Mouse (Mus musculus) liver, embryonic 14.5 days (tissue): Measurements from ENCODE around the gene Snx14. TPM values are rescaled to one million over a fixed set of nuclear protein-coding genes. Genes with fewer than 3 reads are reported as not detected.

Source experiments
- ATAC-seq: fragments of 200-750 bp; cut with Nextera tagmentation; 2 replicates; pipeline ENCODE4 v1.8.0; 2017; ENCODE audit warnings: moderate number of reproducible peaks, mild to moderate bottlenecking, moderate library complexity; ENCODE audit not compliant: insufficient read depth
- DNase-seq, 3 experiments: peaks; one replicate each; pipeline ENCODE4 v3.0.0-alpha.2; 2012 to 2013; ENCODE audit warnings: low read depth in 3 of 3, low spot score in 3 of 3
- H3K27ac ChIP-seq: fragments of 300-500 bp; sonication (generic); 2 replicates; pipeline ENCODE4 v1.5.1; 2014; ENCODE audit warnings: moderate library complexity, mild to moderate bottlenecking, control low read depth, inconsistent platforms
- H3K27me3 ChIP-seq: fragments of 300-500 bp; sonication (generic); 2 replicates; pipeline ENCODE4 v1.6.1; 2014; ENCODE audit warnings: mild to moderate bottlenecking, low read length, moderate library complexity; ENCODE audit not compliant: control insufficient read depth, insufficient read depth
- H3K36me3 ChIP-seq: fragments of 300-500 bp; sonication (generic); replicated peaks from 2 replicates; pipeline ENCODE4 v1.6.1; 2014; ENCODE audit warnings: low read depth; ENCODE audit not compliant: control insufficient read depth, insufficient read depth
- H3K4me1 ChIP-seq, 2 experiments: fragments of 200-500 bp in 1 of 2; fragments of 300-500 bp in 1 of 2; sonication (generic) in 1 of 2; replicated peaks; 2 replicates each; pipeline ENCODE4 v1.6.1; 2012 to 2014; ENCODE audit warnings: antibody characterized with exemption in 1 of 2, inconsistent platforms in 1 of 2, low read length in 1 of 2; ENCODE audit not compliant: control insufficient read depth in 2 of 2, insufficient read depth in 2 of 2
- H3K4me2 ChIP-seq: fragments of 300-500 bp; sonication (generic); 2 replicates; pipeline ENCODE4 v1.6.1; 2014; ENCODE audit warnings: low read depth, mild to moderate bottlenecking, control low read depth, moderate library complexity
- H3K4me3 ChIP-seq, 2 experiments: fragments of 200-500 bp in 1 of 2; fragments of 300-500 bp in 1 of 2; sonication (generic) in 1 of 2; 2 replicates each; pipeline ENCODE4 v1.5.1; 2012 to 2014; ENCODE audit warnings: low read depth in 2 of 2, low read length in 2 of 2, mild to moderate bottlenecking in 2 of 2, control low read depth in 1 of 2, inconsistent platforms in 1 of 2, moderate library complexity in 1 of 2; ENCODE audit not compliant: insufficient read depth in 1 of 2
- H3K9ac ChIP-seq: fragments of 300-500 bp; sonication (generic); replicated peaks from 2 replicates; pipeline ENCODE4 v1.6.1; 2014; ENCODE audit warnings: mild to moderate bottlenecking, control low read depth, moderate library complexity
- H3K9me3 ChIP-seq: fragments of 300-500 bp; sonication (generic); 2 replicates; pipeline ENCODE4 v1.6.1; 2016; ENCODE audit warnings: low read length, mixed read lengths; ENCODE audit not compliant: control insufficient read depth
- CTCF ChIP-seq: IDR thresholded peaks from 2 replicates; pipeline ENCODE4 v1.5.1; 2016; ENCODE audit warnings: antibody characterized with exemption, low read depth, control low read depth
- EP300 ChIP-seq: IDR thresholded peaks from 2 replicates; pipeline ENCODE4 v1.6.1; 2016; ENCODE audit warnings: antibody characterized with exemption, low read depth
- WGBS: fragments of 180-500 bp; shearing (Covaris S2); extraction: QIAGEN DNeasy Blood & Tissue Kit; methylation state at CpG from one replicate; pipeline ENCODE4 v1.1.7; 2014; ENCODE audit not compliant: insufficient replicate concordance; 5-methylcytosine and 5-hydroxymethylcytosine counted together
- polyA plus RNA-seq, 2 experiments: library from polyadenylated mRNA; depleted of rRNA in 1 of 2; stranded (reverse) in 1 of 2; unstranded in 1 of 2; fragments of >200 nt; fragmentation: Nextera tagmentation in 1 of 2; extraction: Ambion mirVana in 1 of 2; gene quantifications; 2 replicates each; pipeline versions ENCODE4 v1.2.1 to v1.2.3; 2012 to 2014

Snx14 gene
- polyA plus RNA-seq, 2 experiments: 8.6 to 9.9 TPM

DNA sequence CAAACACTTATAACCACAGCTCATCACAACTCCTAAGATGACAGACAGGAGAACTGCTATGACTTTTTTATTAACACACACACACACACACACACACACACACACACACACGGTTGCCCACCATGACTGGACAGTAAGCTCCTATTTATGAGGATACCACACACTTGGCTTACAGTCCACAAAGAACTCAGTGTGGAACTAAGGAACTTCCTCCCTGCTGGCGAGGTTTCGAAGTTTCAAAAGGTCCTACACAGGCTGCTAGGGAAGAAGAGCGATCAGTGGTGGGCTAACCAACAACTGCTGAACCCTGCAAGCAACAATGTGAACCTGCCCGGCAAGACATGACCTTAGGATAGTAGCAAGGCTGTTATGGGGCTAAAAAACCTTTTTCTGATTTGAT, 61.3 kb downstream of the Snx14 start:
- no peak overlapping the region for H3K9ac ChIP-seq
- no peak for ATAC-seq
- TF ChIP-seq CTCF: no peak
- H3K27me3 ChIP-seq: no peaks in the 10 kb centered on the region
- no peaks in the 10 kb centered on the region for H3K9me3 ChIP-seq
- WGBS: 54% methylated on average over 5 of the region's 5 CpGs
- no peak for DNase-seq
- no peak overlapping the region for H3K4me2 ChIP-seq
- H3K36me3 ChIP-seq: peaks cover 4% of the 10 kb centered on the region; the same call in 1 of the 2 replicates
- no peak overlapping the region for H3K27ac ChIP-seq
- H3K4me1 ChIP-seq: peaks cover 0 to 4% of the 10 kb centered on the region in 2 experiments; a peak in 1 of 4 replicates
- no peak overlapping the region for H3K4me3 ChIP-seq

GRCm38 (mm10) chr9:88373001-88373400, 65.8 kb downstream of the Snx14 start:
- Histone ChIP-seq H3K9ac (no peak overlapping the region), H3K4me3 (no peak overlapping the region), H3K4me1 (no peaks in the 10 kb centered on the region), H3K36me3 (no peaks in the 10 kb centered on the region; the same call in 1 of the 2 replicates), H3K9me3 (no peaks in the 10 kb centered on the region), H3K4me2 (no peak overlapping the region), H3K27me3 (no peaks in the 10 kb centered on the region), H3K27ac (no peak overlapping the region)
- ATAC-seq: no peak
- TF ChIP-seq EP300: no peak
- TF ChIP-seq CTCF: no peak
- 63% methylated on average over 2 of the region's 2 CpGs for WGBS
- DNase-seq: no peak

DNA sequence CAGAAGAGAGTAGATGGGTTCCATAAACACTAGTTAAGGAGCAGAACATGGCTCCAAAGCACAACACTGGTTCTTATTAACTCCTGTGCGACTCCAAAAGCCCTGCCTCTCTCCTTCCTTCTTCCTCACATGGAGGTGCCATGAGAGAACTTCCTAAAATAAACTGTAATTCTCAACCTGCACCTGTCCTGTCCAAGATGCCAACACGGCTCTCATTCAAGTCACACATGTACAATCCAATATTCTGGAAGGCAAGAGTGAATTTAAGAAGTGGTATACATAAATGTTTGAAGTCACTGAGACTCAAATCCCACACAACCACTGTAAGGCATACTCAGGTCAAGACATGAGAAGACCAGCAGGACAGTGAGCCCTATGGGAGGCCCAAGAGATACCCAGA, 67.6 kb downstream of the Snx14 start:
- ATAC-seq: no peak
- Histone ChIP-seq H3K9ac (no peak overlapping the region), H3K9me3 (no peaks in the 10 kb centered on the region), H3K4me1 (peaks cover 0 to 2% of the 10 kb centered on the region in 2 experiments; a peak in 2 of 4 replicates), H3K27me3 (no peaks in the 10 kb centered on the region), H3K4me2 (no peak overlapping the region), H3K4me3 (no peak overlapping the region), H3K27ac (no peak overlapping the region), H3K36me3 (no peaks in the 10 kb centered on the region; the same call in 1 of the 2 replicates)
- TF ChIP-seq EP300 (no peak), CTCF (no peak)
- no peak for DNase-seq
- WGBS: 65% methylated on average over 2 of the region's 2 CpGs

DNA sequence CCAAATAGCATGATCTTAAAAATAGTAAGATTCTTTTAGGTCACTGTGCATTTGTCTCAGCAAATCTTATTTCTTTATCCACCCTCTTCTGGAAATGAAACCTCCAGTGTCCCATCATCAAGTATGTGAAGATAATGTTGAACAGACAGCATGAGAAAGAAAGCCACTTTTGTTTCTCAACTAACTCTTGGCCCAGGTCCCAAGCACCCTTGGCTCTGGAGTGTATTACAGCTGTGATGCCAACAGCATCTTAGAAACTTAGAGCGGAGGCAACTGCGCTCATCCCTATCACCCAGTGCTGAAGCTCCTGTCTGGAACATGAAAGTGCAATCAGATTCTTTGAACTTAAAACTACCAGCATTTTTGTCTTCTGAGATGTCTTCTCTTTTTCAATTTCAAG, 69.1 kb downstream of the Snx14 start:
- WGBS: 82% methylated on average over 2 of the region's 2 CpGs
- Histone ChIP-seq H3K4me1 (peaks cover 0 to 2% of the 10 kb centered on the region in 2 experiments; a peak in 2 of 4 replicates), H3K4me3 (no peak overlapping the region), H3K4me2 (no peak overlapping the region), H3K9ac (no peak overlapping the region), H3K9me3 (no peaks in the 10 kb centered on the region), H3K36me3 (no peaks in the 10 kb centered on the region; the same call in 1 of the 2 replicates), H3K27me3 (no peaks in the 10 kb centered on the region), H3K27ac (no peak overlapping the region)
- ATAC-seq (no peak), DNase-seq (no peak)
- no peak for TF ChIP-seq EP300
- no peak for TF ChIP-seq CTCF

DNA sequence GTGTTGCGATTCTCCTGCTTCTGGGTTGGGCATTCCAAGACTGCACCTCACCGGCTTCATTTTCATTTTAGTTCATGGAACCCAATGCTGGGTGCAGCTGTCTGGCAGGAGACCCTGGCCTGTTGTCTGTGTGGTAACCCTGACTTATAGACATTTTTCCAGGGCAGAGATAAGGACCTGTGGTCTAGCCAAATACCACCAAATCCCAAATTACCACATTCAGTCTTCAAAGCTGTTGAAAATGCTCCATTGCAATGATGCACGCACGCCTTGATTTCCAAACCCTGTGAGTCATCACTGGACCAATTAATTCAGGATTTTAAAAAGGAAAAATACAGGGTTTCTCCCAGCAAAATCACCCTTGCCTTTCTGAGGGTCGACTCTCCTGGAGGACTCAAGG, 70.3 kb downstream of the Snx14 start:
- peaks cover 0 to 2% of the 10 kb centered on the region in 2 experiments; a peak in 2 of 4 replicates for H3K4me1 ChIP-seq
- no peak for TF ChIP-seq EP300
- no peak for TF ChIP-seq CTCF
- no peaks in the 10 kb centered on the region for H3K9me3 ChIP-seq
- H3K27me3 ChIP-seq: no peaks in the 10 kb centered on the region
- WGBS: 78% methylated on average over 5 of the region's 5 CpGs
- ATAC-seq (no peak), DNase-seq (no peak)
- H3K36me3 ChIP-seq: no peaks in the 10 kb centered on the region
- H3K4me3 ChIP-seq: no peak overlapping the region
- H3K9ac ChIP-seq: no peak overlapping the region
- no peak overlapping the region for H3K4me2 ChIP-seq
- H3K27ac ChIP-seq: no peak overlapping the region
